Mouse (Mus musculus): ENCODE data around the gene Prune2. TPM values are rescaled to one million over a fixed set of nuclear protein-coding genes. Genes with fewer than 3 reads are reported as not detected.

Prune2 gene
- polyA plus RNA-seq, 1 experiment, result 61.8 TPM

GRCm38 (mm10) chr19:17272988-17273387 is 317.1 kb downstream of the Prune2 start:
- TF ChIP-seq E2F4 (IDR thresholded peaks at IDR 0.05; ENCODE audit: insufficient read depth), result no peak
- TF ChIP-seq USF1 (IDR thresholded peaks at IDR 0.05; ENCODE audit: low read depth), result no peak
- no peak for TF ChIP-seq REST (IDR thresholded peaks at IDR 0.05; ENCODE audit: insufficient read depth, insufficient read length)
- TF ChIP-seq CEBPB (IDR thresholded peaks at IDR 0.05; ENCODE audit: insufficient read depth, poor library complexity, severe bottlenecking), result no peak
- TF ChIP-seq TCF3 (IDR thresholded peaks at IDR 0.05; ENCODE audit: insufficient read length, low read depth), result no peak
- no peak for TF ChIP-seq MAX (IDR thresholded peaks at IDR 0.05; ENCODE audit: low read depth)
- TF ChIP-seq POLR2AphosphoS2 (IDR thresholded peaks at IDR 0.05; ENCODE audit: insufficient read length, low read depth), result no peak
- TF ChIP-seq POLR2A (IDR thresholded peaks at IDR 0.05; ENCODE audit: insufficient read length, low read depth), result no peak
- TF ChIP-seq SRF (IDR thresholded peaks at IDR 0.05; ENCODE audit: control insufficient read depth, insufficient read length, low read depth), result no peak
- TF ChIP-seq TCF12 (IDR thresholded peaks at IDR 0.05; ENCODE audit: insufficient read depth, poor library complexity, severe bottlenecking), result no peak
- no peak for TF ChIP-seq MYOD1 (IDR thresholded peaks at IDR 0.05; ENCODE audit: control insufficient read depth in 1 of 3, insufficient read length in 2 of 3, low read depth in 2 of 3)
- no peak for TF ChIP-seq MYOG (IDR thresholded peaks at IDR 0.05; ENCODE audit: control insufficient read depth in 1 of 3, insufficient read depth in 1 of 3, insufficient read length in 2 of 3, low read depth in 2 of 3)
- H3K36me3 ChIP-seq (ENCODE audit: control insufficient read depth, insufficient read depth), result no peaks in the 10 kb centered on the region
- H3K27me3 ChIP-seq (ENCODE audit: control insufficient read depth, insufficient read depth, insufficient read length), result no peaks in the 10 kb centered on the region
- no peak overlapping the region for H3ac ChIP-seq (ENCODE audit: control insufficient read depth, insufficient read length)
- H3K4me2 ChIP-seq (ENCODE audit: low read depth), result no peak overlapping the region
- H3K4me3 ChIP-seq, result no peak overlapping the region
- H3K79me2 ChIP-seq (ENCODE audit: control insufficient read depth, insufficient read depth), result no peaks in the 10 kb centered on the region

Other genes with a start within 250 kb of the Prune2 start
- 3.7 TPM for gene Vps13a, start 175.2 kb upstream of the Prune2 start, polyA plus RNA-seq (2012; fragmentation: generic; extraction: Trizol)
- not detected for gene Foxb2, start 82.3 kb upstream of the Prune2 start, polyA plus RNA-seq (2012; fragmentation: generic; extraction: Trizol)

All from myocyte (in vitro differentiated cells).